Mouse (Mus musculus) liver, postnatal 0 days (tissue): ENCODE measurements around the gene Phactr3.

ENCODE experiments used
- CTCF ChIP-seq: sonication (generic); IDR thresholded peaks from 2 replicates; pipeline ENCODE4 v1.5.1; 2016; ENCODE audit warnings: antibody characterized with exemption, low read depth
- EP300 ChIP-seq: IDR thresholded peaks from 2 replicates; pipeline ENCODE4 v1.6.1; 2016; ENCODE audit warnings: antibody characterized with exemption, low read depth, mild to moderate bottlenecking

GRCm38 (mm10) chr2:178129676-178130075 is 10.9 kb downstream of the Phactr3 start:
- TF ChIP-seq CTCF (no peak), EP300 (no peak)
